Mouse (Mus musculus): ENCODE measurements around the gene Slc12a8. TPM values are rescaled to one million over a fixed set of nuclear protein-coding genes. Genes with fewer than 3 reads are reported as not detected.

Gene Slc12a8
- total and polyA plus RNA-seq, 3 experiments = 12.2 to 17.4 (median 16.5) TPM

- H3K27ac ChIP-seq (ENCODE audit: insufficient read depth, low read depth) = no peak overlapping the region
- H3K79me2 ChIP-seq (replicated peaks; ENCODE audit: control insufficient read depth, extremely low read depth, insufficient read depth, poor library complexity, severe bottlenecking) = no peaks in the 10 kb centered on the region
- dilution Hi-C loops (cut with MboI; ENCODE audit: extremely low pct_ligation_motif_present, extremely low pct_unique_long_range_greater_than_20kb, low sequenced_read_pairs) = no loop called here
These were observed 155.1 kb downstream of the Slc12a8 start for GRCm38 (mm10) chr16:33672188-33672587.

GRCm38 (mm10) chr16:33672643-33673042 lies 155.5 kb downstream of the Slc12a8 start:
- Histone ChIP-seq H3K4me1 (ENCODE audit: control insufficient read depth in 1 of 2, insufficient read depth in 2 of 2) (peaks cover 11 to 17% of the 10 kb centered on the region in 2 experiments), H3K9ac (ENCODE audit: insufficient read depth, low read depth) (no peak overlapping the region), H3K79me2 (replicated peaks; ENCODE audit: control insufficient read depth, extremely low read depth, insufficient read depth, poor library complexity, severe bottlenecking) (no peaks in the 10 kb centered on the region), H3K9me3 (replicated peaks; ENCODE audit: low read length) (peaks cover 4% of the 10 kb centered on the region), H3K27ac (ENCODE audit: insufficient read depth, low read depth) (no peak overlapping the region), H3K36me3 (replicated peaks in 1 of 2; ENCODE audit: control insufficient read depth in 1 of 2, insufficient read depth in 1 of 2, low read length in 1 of 2) (no peaks in the 10 kb centered on the region), H3K4me2 (ENCODE audit: insufficient read depth, low read depth, poor library complexity, severe bottlenecking) (no peak overlapping the region), H3K4me3 (replicated peaks in 1 of 3; ENCODE audit: low read depth in 2 of 3, low read length in 2 of 3, poor library complexity in 1 of 3) (no peak overlapping the region), H3K27me3 (replicated peaks) (no peaks in the 10 kb centered on the region)
- TF ChIP-seq USF2 (conservative IDR thresholded peaks at IDR 0.05; ENCODE audit: low read depth, low read length) (no peak), JUND (conservative IDR thresholded peaks at IDR 0.05; ENCODE audit: low read depth, low read length) (no peak), EP300 (IDR thresholded peaks at IDR 0.05; ENCODE audit: low read length) (0 out of 2 replicates have a peak, but pooled peaks have one; percentile 18), BHLHE40 (IDR thresholded peaks at IDR 0.05; ENCODE audit: low read depth, low read length) (peak; percentile 59), E2F4 (IDR thresholded peaks at IDR 0.05; ENCODE audit: insufficient replicate concordance, low read depth, low read length) (no peak), MYC (IDR thresholded peaks at IDR 0.05; ENCODE audit: low read depth, low read length) (0 out of 2 replicates have a peak, but pooled peaks have one; percentile 68), HCFC1 (IDR thresholded peaks at IDR 0.05; ENCODE audit: low read depth, low read length) (no peak), MAX (IDR thresholded peaks at IDR 0.05; ENCODE audit: low read length) (peak; percentile 69), ETS1 (conservative IDR thresholded peaks at IDR 0.05; ENCODE audit: low read depth, low read length) (peak; percentile 25; the same call in 1 of the 2 replicates), PAX5 (IDR thresholded peaks at IDR 0.05; ENCODE audit: low read length) (no peak)
- dilution Hi-C loops (cut with MboI; ENCODE audit: extremely low pct_ligation_motif_present, extremely low pct_unique_long_range_greater_than_20kb, low sequenced_read_pairs) = no loop called here
- in situ Hi-C loops (cut with MboI; ENCODE audit: low pct_ligation_motif_present, low pct_unique_long_range_greater_than_20kb, low sequenced_read_pairs) = loop anchor here (5.0 kb wide), 1 partner anchor 65 kb away; no protein-coding TSS in a partner anchor
- no peak for DNase-seq (ENCODE audit: extremely low read depth)

More at GRCm38 (mm10) chr16:33672188-33672587, 155.1 kb downstream of the Slc12a8 start:
- no peak overlapping the region for H3K4me2 ChIP-seq (ENCODE audit: insufficient read depth, low read depth, poor library complexity, severe bottlenecking)
- H3K36me3 ChIP-seq (replicated peaks in 1 of 2; ENCODE audit: control insufficient read depth in 1 of 2, insufficient read depth in 1 of 2, low read length in 1 of 2) = no peaks in the 10 kb centered on the region
- no peaks in the 10 kb centered on the region for H3K27me3 ChIP-seq (replicated peaks)
- H3K9me3 ChIP-seq (replicated peaks; ENCODE audit: low read length) = peaks cover 4% of the 10 kb centered on the region
- no peak for DNase-seq (ENCODE audit: extremely low read depth)
- peaks cover 7 to 13% of the 10 kb centered on the region in 2 experiments; a peak in 3 of 4 replicates for H3K4me1 ChIP-seq (ENCODE audit: control insufficient read depth in 1 of 2, insufficient read depth in 2 of 2)
- TF ChIP-seq CTCF (conservative IDR thresholded peaks at IDR 0.05 in 1 of 2, IDR thresholded peaks at IDR 0.05 in 1 of 2; ENCODE audit: low read depth in 2 of 2, low read length in 2 of 2) (peak in 1 of 2 experiments; percentile 20; a peak in 1 of 4 replicates), MEF2A (IDR thresholded peaks at IDR 0.05; ENCODE audit: borderline replicate concordance, low read depth, low read length) (no peak), NELFE (IDR thresholded peaks at IDR 0.05; ENCODE audit: low read depth, low read length) (no peak), ZKSCAN1 (IDR thresholded peaks at IDR 0.05; ENCODE audit: borderline replicate concordance, low read depth, low read length) (no peak), POLR2A (IDR thresholded peaks at IDR 0.05; ENCODE audit: low read depth, low read length) (no peak), BHLHE40 (IDR thresholded peaks at IDR 0.05; ENCODE audit: low read depth, low read length) (no peak), EP300 (IDR thresholded peaks at IDR 0.05; ENCODE audit: low read length) (no peak), SMC3 (IDR thresholded peaks at IDR 0.05; ENCODE audit: low read depth, low read length) (peak; percentile 6; the same call in 1 of the 2 replicates), USF2 (conservative IDR thresholded peaks at IDR 0.05; ENCODE audit: low read depth, low read length) (no peak)
- in situ Hi-C loops (cut with MboI; ENCODE audit: low pct_ligation_motif_present, low pct_unique_long_range_greater_than_20kb, low sequenced_read_pairs) = loop anchor here (5.0 kb wide), 1 partner anchor 65 kb away; no protein-coding TSS in a partner anchor
- no peak overlapping the region for H3K4me3 ChIP-seq (replicated peaks in 1 of 3; ENCODE audit: low read depth in 2 of 3, low read length in 2 of 3, poor library complexity in 1 of 3)
- H3K9ac ChIP-seq (ENCODE audit: insufficient read depth, low read depth) = no peak overlapping the region
